Comparison of ENCODE assay signal across 20 mouse cellular contexts in genomic region chr10:96124290-96124689, GRCm38 (mm10). TPM values are rescaled to one million over a fixed set of nuclear protein-coding genes. Genes with fewer than 3 reads are reported as not detected.
"Had no signal": no experiment of that assay in that cellular context is flagged by ENCODE, and none has a peak within 500 bp of the region (broad histone marks: within the 10 kb centered on the region; RNA-seq: fewer than 3 reads in every experiment).

No protein-coding gene starts in this region.

- DNase-seq: kidney, adult 18-20 months; kidney, postnatal 14 days; lung, adult 2 months; lung, postnatal 36 days; right cerebral cortex, adult 18-20 months; thymus, adult 18-20 months; thymus, postnatal 25 days had no signal

- H3K4me3 ChIP-seq: kidney, embryonic 15.5 days; limb, embryonic 12.5 days; midbrain, embryonic 13.5 days had no signal

- H3K9ac ChIP-seq: kidney, embryonic 15.5 days; limb, embryonic 12.5 days; midbrain, embryonic 13.5 days had no signal

- H3K27ac ChIP-seq: kidney, embryonic 15.5 days; limb, embryonic 12.5 days; midbrain, embryonic 13.5 days; stomach, postnatal 0 days had no signal

- ATAC-seq: lung, postnatal 0 days; midbrain, embryonic 13.5 days had no signal

- H3K36me3 ChIP-seq: kidney, embryonic 15.5 days; limb, embryonic 12.5 days; midbrain, embryonic 13.5 days had no signal

- H3K9me3 ChIP-seq: kidney, embryonic 15.5 days; limb, embryonic 12.5 days; midbrain, embryonic 13.5 days had no signal

- H3K27me3 ChIP-seq: kidney, embryonic 15.5 days; limb, embryonic 12.5 days; midbrain, embryonic 13.5 days had no signal

- H3K4me1 ChIP-seq: kidney, embryonic 15.5 days; midbrain, embryonic 13.5 days had no signal

- H3K4me2 ChIP-seq: kidney, embryonic 15.5 days; limb, embryonic 12.5 days; midbrain, embryonic 13.5 days had no signal

RNA-seq across cellular contexts. Expression of gene Gm5426, which starts 12.1 kb away (rescaled TPM):
- total RNA-seq: layer of hippocampus, postnatal 25 days; left cerebral cortex, adult 8-10 months; left cerebral cortex, postnatal 25 days; liver, adult 2 months; midbrain, postnatal 0 days had no signal
- polyA plus RNA-seq: intestine, embryonic 14.5 days; kidney, embryonic 15.5 days; large intestine, adult 2 months; limb, embryonic 12.5 days; liver, adult 2 months; lung, adult 2 months; lung, postnatal 0 days; midbrain, embryonic 13.5 days; midbrain, postnatal 0 days; neural tube, embryonic 14.5 days; stomach, postnatal 0 days had no signal
